Mouse (Mus musculus) ES-E14 (cell line): ENCODE results near the gene Cspg5. TPM values are rescaled to one million over a fixed set of nuclear protein-coding genes. Genes with fewer than 3 reads are reported as not detected.

Experiments
- DNase-seq: peaks from one replicate; pipeline ENCODE4 v3.0.0-alpha.2; 2013; ENCODE audit warnings: low read depth, low spot score
- H3K27ac ChIP-seq: 2 replicates; pipeline ENCODE4 v1.5.1; 2012; ENCODE audit warnings: low read depth, mild to moderate bottlenecking, low read length, moderate library complexity, mixed read lengths; ENCODE audit not compliant: poor library complexity, insufficient read depth, severe bottlenecking
- H3K36me3 ChIP-seq: 2 replicates; pipeline ENCODE4 v1.6.1; 2012; ENCODE audit warnings: mild to moderate bottlenecking, low read length, moderate library complexity, mixed read lengths; ENCODE audit not compliant: control insufficient read depth, poor library complexity, insufficient read depth, severe bottlenecking
- H3K4me1 ChIP-seq, 2 experiments: fragments of 150-350 bp in 1 of 2; sonication (generic) in 1 of 2; 2 replicates each; pipeline ENCODE4 v1.6.1; 2012; ENCODE audit warnings: low read length in 2 of 2, mild to moderate bottlenecking in 1 of 2, mixed read lengths in 1 of 2; ENCODE audit not compliant: control insufficient read depth in 2 of 2, insufficient read depth in 2 of 2, poor library complexity in 1 of 2
- H3K4me3 ChIP-seq, 2 experiments: fragments of 150-350 bp in 1 of 2; sonication (generic) in 1 of 2; 2 replicates each; pipeline ENCODE4 v1.5.1; 2012; ENCODE audit warnings: low read length in 2 of 2, low read depth in 1 of 2, mild to moderate bottlenecking in 1 of 2, mixed read lengths in 1 of 2; ENCODE audit not compliant: insufficient read depth in 1 of 2, poor library complexity in 1 of 2, severe bottlenecking in 1 of 2
- H3K9ac ChIP-seq: 2 replicates; pipeline ENCODE4 v1.6.1; 2012; ENCODE audit warnings: low read depth, mild to moderate bottlenecking, low read length, mixed read lengths; ENCODE audit not compliant: poor library complexity, insufficient read depth, severe bottlenecking
- H3K9me3 ChIP-seq: fragments of 150-350 bp; sonication (generic); 2 replicates; pipeline ENCODE4 v1.6.1; 2012; ENCODE audit warnings: low read depth, mild to moderate bottlenecking, low read length; ENCODE audit not compliant: control insufficient read depth, insufficient read depth
- CHD2 ChIP-seq: IDR thresholded peaks from 2 replicates; pipeline ENCODE4 v1.6.1; 2014; ENCODE audit warnings: mild to moderate bottlenecking, low read depth, low read length, inconsistent platforms
- HCFC1 ChIP-seq: IDR thresholded peaks from 2 replicates; pipeline ENCODE4 v1.6.1; 2012; ENCODE audit warnings: low read length, inconsistent platforms, borderline replicate concordance; ENCODE audit not compliant: insufficient read depth
- MAFK ChIP-seq: IDR thresholded peaks from 2 replicates; pipeline ENCODE4 v1.6.1; 2014; ENCODE audit warnings: mild to moderate bottlenecking, low read depth, low read length, inconsistent platforms; ENCODE audit not compliant: insufficient read depth
- ZC3H11A ChIP-seq: IDR thresholded peaks from 2 replicates; pipeline ENCODE4 v1.6.1; 2012; ENCODE audit warnings: low read depth, mild to moderate bottlenecking, inconsistent platforms, low read length, borderline replicate concordance
- ZNF384 ChIP-seq: IDR thresholded peaks from 2 replicates; pipeline ENCODE4 v1.6.1; 2012; ENCODE audit warnings: low read depth, low read length, inconsistent platforms
- in situ Hi-C, 2 experiments: fragments of 600-800 bp; cut with MboI; formaldehyde crosslinking; loops; one replicate each; pipeline ENCODE4 v1.15.1; 2025; ENCODE audit warnings: low sequenced_read_pairs in 2 of 2, inconsistent platforms in 1 of 2; ENCODE audit not compliant: unreplicated experiment in 2 of 2
- total RNA-seq: library from RNA; depleted of rRNA; stranded (reverse); fragments of 300-350 nt; gene quantifications from 2 replicates; pipeline ENCODE4 v1.2.3, GENCODE M21; 2012

Cspg5 gene
- total RNA-seq, 1 experiment: 3.3 TPM

GRCm38 (mm10) chr9:110272330-110272729 is 28.7 kb downstream of the Cspg5 start:
- Histone ChIP-seq H3K36me3 (no peaks in the 10 kb centered on the region), H3K4me3 (no peak overlapping the region), H3K9me3 (no peaks in the 10 kb centered on the region), H3K27ac (no peak overlapping the region), H3K9ac (no peak overlapping the region), H3K4me1 (peaks cover 0 to 2% of the 10 kb centered on the region in 2 experiments; a peak in 1 of 4 replicates)
- TF ChIP-seq ZNF384: no peak
- no peak for TF ChIP-seq ZC3H11A
- TF ChIP-seq HCFC1: no peak
- TF ChIP-seq CHD2: no peak
- no peak for TF ChIP-seq MAFK
- no peak for DNase-seq
- in situ Hi-C loops: no loop called here

GRCm38 (mm10) chr9:110273507-110273906 is 29.9 kb downstream of the Cspg5 start:
- no peak for DNase-seq
- no peak overlapping the region for H3K9ac ChIP-seq
- in situ Hi-C loops: no loop called here
- H3K4me3 ChIP-seq: no peak overlapping the region
- TF ChIP-seq ZNF384 (no peak), HCFC1 (no peak), MAFK (no peak), ZC3H11A (no peak), CHD2 (no peak)
- no peaks in the 10 kb centered on the region for H3K36me3 ChIP-seq
- H3K27ac ChIP-seq: no peak overlapping the region
- no peaks in the 10 kb centered on the region for H3K9me3 ChIP-seq
- H3K4me1 ChIP-seq: peaks cover 0 to 2% of the 10 kb centered on the region in 2 experiments; a peak in 1 of 4 replicates

GRCm38 (mm10) chr9:110275882-110276281 is 32.3 kb downstream of the Cspg5 start:
- in situ Hi-C loops: no loop called here
- no peak overlapping the region for H3K4me3 ChIP-seq
- no peaks in the 10 kb centered on the region for H3K36me3 ChIP-seq
- peaks cover 0 to 2% of the 10 kb centered on the region in 2 experiments; a peak in 1 of 4 replicates for H3K4me1 ChIP-seq
- no peak overlapping the region for H3K9ac ChIP-seq
- no peak overlapping the region for H3K27ac ChIP-seq
- H3K9me3 ChIP-seq: no peaks in the 10 kb centered on the region
- peak; percentile 90 for DNase-seq
- TF ChIP-seq ZC3H11A (peak; percentile 26; the same call in 1 of the 2 replicates), ZNF384 (no peak), CHD2 (no peak)

GRCm38 (mm10) chr9:110277431-110277881 is 33.9 kb downstream of the Cspg5 start:
- H3K9me3 ChIP-seq: no peaks in the 10 kb centered on the region
- H3K9ac ChIP-seq: no peak overlapping the region
- H3K36me3 ChIP-seq: no peaks in the 10 kb centered on the region
- peaks cover 0 to 2% of the 10 kb centered on the region in 2 experiments; a peak in 1 of 4 replicates for H3K4me1 ChIP-seq
- in situ Hi-C loops: no loop called here
- no peak overlapping the region for H3K27ac ChIP-seq
- H3K4me3 ChIP-seq: no peak overlapping the region
- TF ChIP-seq ZNF384 (no peak), HCFC1 (no peak), MAFK (no peak), CHD2 (no peak), ZC3H11A (no peak)
- no peak for DNase-seq

- Histone ChIP-seq H3K4me3 (no peak overlapping the region), H3K27ac (no peak overlapping the region), H3K9ac (no peak overlapping the region), H3K9me3 (no peaks in the 10 kb centered on the region), H3K4me1 (no peaks in the 10 kb centered on the region; a peak in 1 of 4 replicates), H3K36me3 (no peaks in the 10 kb centered on the region)
- in situ Hi-C loops: no loop called here
- no peak for DNase-seq
- TF ChIP-seq MAFK (no peak), HCFC1 (no peak), ZC3H11A (no peak), ZNF384 (no peak), CHD2 (no peak)
Measured at GRCm38 (mm10) chr9:110284075-110284697, 40.6 kb downstream of the Cspg5 start.
